Mouse (Mus musculus) ES-E14 (cell line): Measurements from ENCODE around the gene Dna2.

Experiments
- CHD2 ChIP-seq: IDR thresholded peaks from 2 replicates; pipeline ENCODE4 v1.6.1; 2014; ENCODE audit warnings: mild to moderate bottlenecking, low read depth, low read length, inconsistent platforms
- MAFK ChIP-seq: IDR thresholded peaks from 2 replicates; pipeline ENCODE4 v1.6.1; 2014; ENCODE audit warnings: mild to moderate bottlenecking, low read depth, low read length, inconsistent platforms; ENCODE audit not compliant: insufficient read depth

DNA sequence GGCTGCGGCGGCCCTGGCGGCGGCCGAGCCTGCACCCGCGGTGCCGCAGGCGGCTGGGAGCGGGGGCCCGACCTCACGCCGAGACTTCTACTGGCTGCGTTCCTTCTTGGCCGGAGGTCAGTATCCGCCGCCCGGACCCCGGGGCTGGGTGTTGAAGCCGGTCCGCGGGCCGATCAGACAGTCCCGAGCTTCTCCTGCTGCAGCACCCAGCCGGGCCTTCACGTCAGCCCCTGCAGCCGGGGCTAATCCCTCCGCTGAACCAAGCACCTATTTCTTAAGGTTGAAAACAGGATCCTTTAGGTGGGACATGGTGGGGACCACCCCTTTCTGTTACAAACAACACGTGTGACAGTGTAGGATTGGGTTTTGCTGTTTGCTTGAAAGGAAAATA, 26.1 kb upstream of the Dna2 start:
- TF ChIP-seq MAFK (no peak), CHD2 (no peak)
